Mouse (Mus musculus) MEL (cell line): ENCODE measurements around the gene Trappc3l. TPM values are rescaled to one million over a fixed set of nuclear protein-coding genes. Genes with fewer than 3 reads are reported as not detected.

Experiments used
- DNase-seq: peaks from one replicate; pipeline ENCODE4 v3.0.0; 2011; ENCODE audit warnings: low read depth, low spot score
- H3K27ac ChIP-seq: 2 replicates; pipeline ENCODE4 v1.5.1; 2012; ENCODE audit warnings: low read depth, mild to moderate bottlenecking, control low read depth, low read length, moderate library complexity; ENCODE audit not compliant: control insufficient read depth
- H3K27me3 ChIP-seq, 2 experiments: fragments of 150-350 bp in 1 of 2; sonication (generic) in 1 of 2; 2 replicates each; pipeline ENCODE4 v1.6.1; 2012; ENCODE audit warnings: low read length in 2 of 2, mild to moderate bottlenecking in 2 of 2, improper control_type of control experiment in 1 of 2, moderate library complexity in 1 of 2; ENCODE audit not compliant: insufficient read depth in 2 of 2, control insufficient read depth in 1 of 2
- H3K36me3 ChIP-seq, 2 experiments: 2 replicates each; pipeline ENCODE4 v1.6.1; 2012 to 2014; ENCODE audit warnings: low read length in 2 of 2, improper control_type of control experiment in 1 of 2, inconsistent platforms in 1 of 2, mild to moderate bottlenecking in 1 of 2; ENCODE audit not compliant: insufficient read depth in 2 of 2, control insufficient read depth in 1 of 2
- H3K4me1 ChIP-seq, 2 experiments: fragments of 150-350 bp in 1 of 2; sonication (generic) in 1 of 2; 2 replicates each; pipeline ENCODE4 v1.6.1; 2012; ENCODE audit warnings: low read length in 2 of 2, improper control_type of control experiment in 1 of 2, mild to moderate bottlenecking in 1 of 2; ENCODE audit not compliant: insufficient read depth in 2 of 2, control insufficient read depth in 1 of 2
- H3K4me3 ChIP-seq, 2 experiments: fragments of 150-350 bp in 1 of 2; sonication (generic) in 1 of 2; 2 replicates each; pipeline ENCODE4 v1.5.1; 2012; ENCODE audit warnings: low read depth in 2 of 2, low read length in 2 of 2, mild to moderate bottlenecking in 2 of 2, moderate library complexity in 2 of 2, control low read depth in 1 of 2, improper control_type of control experiment in 1 of 2; ENCODE audit not compliant: control insufficient read depth in 1 of 2, insufficient read depth in 1 of 2
- H3K79me2 ChIP-seq: 2 replicates; pipeline ENCODE4 v1.6.1; 2012; ENCODE audit warnings: mild to moderate bottlenecking, low read length, moderate library complexity; ENCODE audit not compliant: control insufficient read depth, poor library complexity, insufficient read depth
- H3K9ac ChIP-seq: 2 replicates; pipeline ENCODE4 v1.6.1; 2012; ENCODE audit warnings: low read depth, mild to moderate bottlenecking, control low read depth, low read length, moderate library complexity; ENCODE audit not compliant: control insufficient read depth, poor library complexity, severe bottlenecking
- H3K9me3 ChIP-seq: fragments of 150-350 bp; sonication (generic); replicated peaks from 2 replicates; pipeline ENCODE4 v1.6.1; 2012; ENCODE audit warnings: mild to moderate bottlenecking, low read length, improper control_type of control experiment, moderate library complexity; ENCODE audit not compliant: insufficient read depth
- BHLHE40 ChIP-seq: IDR thresholded peaks from 2 replicates; pipeline ENCODE4 v1.6.1; 2012; ENCODE audit warnings: low read depth, mild to moderate bottlenecking, inconsistent platforms, low read length, improper control_type of control experiment, borderline replicate concordance
- E2F4 ChIP-seq: IDR thresholded peaks from 2 replicates; pipeline ENCODE4 v1.6.1; 2011; ENCODE audit warnings: low read depth, low read length, improper control_type of control experiment, borderline replicate concordance
- ETS1 ChIP-seq: IDR thresholded peaks from 2 replicates; pipeline ENCODE4 v1.6.1; 2012; ENCODE audit warnings: low read depth, mild to moderate bottlenecking, inconsistent platforms, low read length, improper control_type of control experiment, moderate library complexity
- GABPA ChIP-seq: IDR thresholded peaks from 2 replicates; pipeline ENCODE4 v1.6.1; 2012; ENCODE audit warnings: low read depth, mild to moderate bottlenecking, inconsistent platforms, low read length, improper control_type of control experiment, moderate library complexity
- KAT2A ChIP-seq: conservative IDR thresholded peaks from 2 replicates; pipeline ENCODE4 v1.6.1; 2012; ENCODE audit warnings: low read depth, low read length, improper control_type of control experiment, inconsistent platforms
- MAFK ChIP-seq: IDR thresholded peaks from 2 replicates; pipeline ENCODE4 v1.6.1; 2011; ENCODE audit warnings: low read depth, mild to moderate bottlenecking, low read length, improper control_type of control experiment, borderline replicate concordance
- MAX ChIP-seq: IDR thresholded peaks from 2 replicates; pipeline ENCODE4 v1.6.1; 2011; ENCODE audit warnings: low read length, improper control_type of control experiment
- MXI1 ChIP-seq: IDR thresholded peaks from 2 replicates; pipeline ENCODE4 v1.6.1; 2011; ENCODE audit warnings: mild to moderate bottlenecking, low read depth, low read length, improper control_type of control experiment
- MYB ChIP-seq: IDR thresholded peaks from 2 replicates; pipeline ENCODE4 v1.6.1; 2011; ENCODE audit warnings: mild to moderate bottlenecking, low read depth, low read length, improper control_type of control experiment
- NRF1 ChIP-seq: IDR thresholded peaks from 2 replicates; pipeline ENCODE4 v1.6.1; 2014; ENCODE audit warnings: low read depth, mild to moderate bottlenecking, inconsistent platforms, low read length, improper control_type of control experiment, moderate library complexity; ENCODE audit not compliant: poor library complexity, insufficient read depth, severe bottlenecking
- POLR2A ChIP-seq, 2 experiments: IDR thresholded peaks; 2 replicates each; pipeline ENCODE4 v1.6.1; 2011 to 2012; ENCODE audit warnings: low read length in 2 of 2, mild to moderate bottlenecking in 2 of 2, control low read depth in 1 of 2, improper control_type of control experiment in 1 of 2, low read depth in 1 of 2, moderate library complexity in 1 of 2; ENCODE audit not compliant: control insufficient read depth in 1 of 2, insufficient read depth in 1 of 2, poor library complexity in 1 of 2
- POLR2AphosphoS5 ChIP-seq: IDR thresholded peaks from 2 replicates; pipeline ENCODE4 v1.6.1; 2012; ENCODE audit warnings: low read depth, borderline replicate concordance, mild to moderate bottlenecking, inconsistent platforms, low read length, moderate library complexity, mixed read lengths
- RAD21 ChIP-seq: IDR thresholded peaks from 2 replicates; pipeline ENCODE4 v1.6.1; 2011; ENCODE audit warnings: mild to moderate bottlenecking, low read depth, low read length, improper control_type of control experiment
- USF2 ChIP-seq, 2 experiments: IDR thresholded peaks; 2 replicates each; pipeline ENCODE4 v1.6.1; 2011 to 2012; ENCODE audit warnings: improper control_type of control experiment in 2 of 2, low read length in 2 of 2, borderline replicate concordance in 1 of 2, inconsistent platforms in 1 of 2, low read depth in 1 of 2, mild to moderate bottlenecking in 1 of 2; ENCODE audit not compliant: insufficient read depth in 1 of 2
- ZKSCAN1 ChIP-seq: IDR thresholded peaks from 2 replicates; pipeline ENCODE4 v1.6.1; 2012; ENCODE audit warnings: low read depth, mild to moderate bottlenecking, inconsistent platforms, low read length, improper control_type of control experiment, moderate library complexity
- ZNF384 ChIP-seq: IDR thresholded peaks from 2 replicates; pipeline ENCODE4 v1.6.1; 2012; ENCODE audit warnings: low read depth, mild to moderate bottlenecking, inconsistent platforms, low read length, improper control_type of control experiment
- polyA plus RNA-seq, 2 experiments: library from polyadenylated mRNA; stranded (reverse) in 1 of 2; unstranded in 1 of 2; fragments of >175 nt in 1 of 2; fragments of >200 nt in 1 of 2; gene quantifications; 2 replicates each; pipeline versions ENCODE4 v1.2.1 to v1.2.4; 2012; ENCODE audit warnings: low replicate concordance in 2 of 2, low read depth in 1 of 2; ENCODE audit not compliant: insufficient read length in 2 of 2, insufficient read depth in 1 of 2, missing spikeins in 1 of 2
- total RNA-seq: library from RNA; depleted of rRNA; stranded (reverse); fragments of 300-350 nt; gene quantifications from 2 replicates; pipeline ENCODE4 v1.2.3, GENCODE M21; 2012

Trappc3l gene
- total and polyA plus RNA-seq, 3 experiments = not detected

GRCm38 (mm10) chr10:34091888-34092287, 54.5 kb downstream of the Trappc3l start:
- Histone ChIP-seq H3K4me1 (no peaks in the 10 kb centered on the region), H3K27ac (no peak overlapping the region), H3K9ac (no peak overlapping the region), H3K79me2 (no peaks in the 10 kb centered on the region), H3K27me3 (peaks cover 0 to 1% of the 10 kb centered on the region in 2 experiments; a peak in 1 of 4 replicates), H3K9me3 (no peaks in the 10 kb centered on the region), H3K4me3 (no peak overlapping the region), H3K36me3 (no peaks in the 10 kb centered on the region)
- DNase-seq = no peak
- TF ChIP-seq KAT2A (no peak), RAD21 (no peak), USF2 (IDR thresholded peaks at IDR 0.05; ENCODE audit: borderline replicate concordance in 1 of 2, insufficient read depth in 1 of 2, low read depth in 1 of 2, low read length in 2 of 2) (no peak), NRF1 (no peak), MAX (no peak), MAFK (no peak)
- TF ChIP-seq, all 39 proteins: peak for 0

DNA sequence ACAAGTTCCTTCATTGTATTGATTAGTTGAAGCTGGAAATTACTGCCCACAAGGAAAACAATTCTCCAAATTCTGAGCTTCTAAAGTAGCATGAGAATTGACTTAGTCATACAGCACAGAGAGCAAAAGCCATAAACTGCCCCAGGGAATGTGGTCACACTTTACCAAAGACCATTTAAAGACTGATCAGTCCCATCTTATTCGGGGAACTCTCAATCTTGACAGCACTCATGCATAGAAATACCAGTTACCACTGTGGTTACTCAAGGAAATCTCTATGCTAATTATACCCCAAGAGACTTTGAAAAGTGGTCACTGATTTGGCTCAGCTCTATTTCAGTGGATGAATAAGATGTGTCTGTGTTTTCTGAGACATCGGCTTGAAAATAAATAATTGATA, 57.8 kb downstream of the Trappc3l start:
- H3K9me3 ChIP-seq = no peaks in the 10 kb centered on the region
- H3K79me2 ChIP-seq = no peaks in the 10 kb centered on the region
- no peaks in the 10 kb centered on the region for H3K4me1 ChIP-seq
- no peak overlapping the region for H3K27ac ChIP-seq
- H3K9ac ChIP-seq = no peak overlapping the region
- no peaks in the 10 kb centered on the region for H3K36me3 ChIP-seq
- DNase-seq = no peak
- TF ChIP-seq POLR2AphosphoS5 (no peak), POLR2A (IDR thresholded peaks at IDR 0.05; ENCODE audit: control insufficient read depth in 1 of 2, insufficient read depth in 1 of 2, low read depth in 1 of 2, low read length in 2 of 2, poor library complexity in 1 of 2) (no peak), RAD21 (no peak), E2F4 (no peak), MYB (no peak), MAX (no peak), MXI1 (no peak), GABPA (no peak), BHLHE40 (no peak), ZNF384 (no peak), ETS1 (no peak), ZKSCAN1 (no peak)
- peaks cover 0 to 1% of the 10 kb centered on the region in 2 experiments; a peak in 1 of 4 replicates for H3K27me3 ChIP-seq
- H3K4me3 ChIP-seq = no peak overlapping the region
